9 mouse cellular contexts compared by ENCODE assay signal in genomic region chr12:8306910-8307309, GRCm38 (mm10). TPM values are rescaled to one million over a fixed set of nuclear protein-coding genes. Genes with fewer than 3 reads are reported as not detected.
DNase-seq lines count a peak whose midpoint lies in the region; ATAC-seq and TF ChIP-seq lines count a peak whose summit lies in the region.
"Had no signal": no experiment of that assay in that cellular context is flagged by ENCODE, and none has a peak within 500 bp of the region (broad histone marks: within the 10 kb centered on the region; RNA-seq: fewer than 3 reads in every experiment).

No protein-coding gene starts in this region.

- TF ChIP-seq EP300 in liver, embryonic 14.5 days (IDR thresholded peaks at IDR 0.05; ENCODE audit: low read depth): no peak

- 53% methylated on average over 1 of the region's 1 CpGs for WGBS in hindbrain, embryonic 12.5 days
- WGBS in hindbrain, embryonic 13.5 days: 80% methylated on average over 1 of the region's 1 CpGs
- 43% methylated on average over 1 of the region's 1 CpGs for WGBS in liver, embryonic 14.5 days (ENCODE audit: insufficient replicate concordance)

- intact Hi-C loops in left cerebral cortex, postnatal 4 days (cut with DNase I): loop anchor here (5.0 to 10.0 kb wide), 3 partner anchors 250 to 432 kb away; no protein-coding TSS in a partner anchor

- 0 out of 2 replicates have a peak, but pooled peaks have one; percentile 3 for ATAC-seq in hindbrain, embryonic 12.5 days (ENCODE audit: low FRiP score)
- no peak for ATAC-seq in hindbrain, embryonic 13.5 days (ENCODE audit: low FRiP score)
- ATAC-seq in activated CD4-positive, CD25-positive, alpha-beta regulatory T cell, adult 4 months: peak; percentile 45
- ATAC-seq in liver, embryonic 14.5 days (ENCODE audit: insufficient read depth): peak; percentile 41; the same call in 1 of the 2 replicates

- DNase-seq in A20 (ENCODE audit: low read depth, low spot score): peak; percentile 37
- no peak for DNase-seq in liver, embryonic 14.5 days (ENCODE audit: low read depth in 3 of 3, low spot score in 3 of 3)
- DNase-seq in heart, adult 8-10 months (ENCODE audit: low spot score): no peak
- DNase-seq in frontal cortex, postnatal 14 days (ENCODE audit: low spot score in 2 of 2): no peak
- DNase-seq in left cerebral cortex, postnatal 4 days: no peak

- TF ChIP-seq CTCF in liver, embryonic 14.5 days (IDR thresholded peaks at IDR 0.05; ENCODE audit: low read depth): no peak

- no peak overlapping the region for H3K9ac ChIP-seq in hindbrain, embryonic 12.5 days
- no peak overlapping the region for H3K9ac ChIP-seq in hindbrain, embryonic 13.5 days
- no peak overlapping the region for H3K9ac ChIP-seq in liver, embryonic 14.5 days (replicated peaks)

- H3K27ac ChIP-seq in hindbrain, embryonic 12.5 days: no peak overlapping the region
- no peak overlapping the region for H3K27ac ChIP-seq in hindbrain, embryonic 13.5 days
- H3K27ac ChIP-seq in liver, embryonic 14.5 days: no peak overlapping the region

- H3K4me3 ChIP-seq in hindbrain, embryonic 12.5 days: no peak overlapping the region
- no peak overlapping the region for H3K4me3 ChIP-seq in hindbrain, embryonic 13.5 days
- H3K4me3 ChIP-seq in liver, embryonic 14.5 days (ENCODE audit: insufficient read depth in 1 of 2, low read depth in 2 of 2, low read length in 2 of 2): no peak overlapping the region
- H3K4me3 ChIP-seq: megakaryocyte, embryonic 14.5 days had no signal

- peaks cover 65% of the 10 kb centered on the region for H3K27me3 ChIP-seq in hindbrain, embryonic 12.5 days
- peaks cover 63% of the 10 kb centered on the region for H3K27me3 ChIP-seq in hindbrain, embryonic 13.5 days
- peaks cover 32% of the 10 kb centered on the region for H3K27me3 ChIP-seq in liver, embryonic 14.5 days (ENCODE audit: control insufficient read depth, insufficient read depth, low read length)

- H3K9me3 ChIP-seq in hindbrain, embryonic 12.5 days (replicated peaks): no peaks in the 10 kb centered on the region
- H3K9me3 ChIP-seq in hindbrain, embryonic 13.5 days: no peaks in the 10 kb centered on the region
- H3K9me3 ChIP-seq in liver, embryonic 14.5 days (ENCODE audit: control insufficient read depth, low read length): no peaks in the 10 kb centered on the region
- H3K9me3 ChIP-seq: megakaryocyte, embryonic 14.5 days had no signal

- no peak overlapping the region for H3K4me2 ChIP-seq in hindbrain, embryonic 12.5 days (replicated peaks)
- no peak overlapping the region for H3K4me2 ChIP-seq in hindbrain, embryonic 13.5 days
- no peak overlapping the region for H3K4me2 ChIP-seq in liver, embryonic 14.5 days (ENCODE audit: low read depth)

- no peaks in the 10 kb centered on the region for H3K36me3 ChIP-seq in hindbrain, embryonic 12.5 days
- H3K36me3 ChIP-seq in hindbrain, embryonic 13.5 days: no peaks in the 10 kb centered on the region
- H3K36me3 ChIP-seq in liver, embryonic 14.5 days (replicated peaks; ENCODE audit: control insufficient read depth, insufficient read depth, low read depth): no peaks in the 10 kb centered on the region

- peaks cover 16% of the 10 kb centered on the region for H3K4me1 ChIP-seq in hindbrain, embryonic 12.5 days
- H3K4me1 ChIP-seq in hindbrain, embryonic 13.5 days (replicated peaks): peaks cover 8% of the 10 kb centered on the region
- H3K4me1 ChIP-seq in liver, embryonic 14.5 days (replicated peaks; ENCODE audit: control insufficient read depth in 2 of 2, insufficient read depth in 2 of 2, low read length in 1 of 2): no peaks in the 10 kb centered on the region

RNA-seq across cellular contexts. Expression of gene Gdf7, which starts 5.2 kb away (rescaled TPM):
- polyA plus RNA-seq in hindbrain, embryonic 12.5 days (2016; fragmentation: Nextera tagmentation; extraction: Ambion mirVana): 1.9 and 2.3 TPM in 2 replicates
- 0.40 and 0.88 TPM in 2 replicates for polyA plus RNA-seq in hindbrain, embryonic 13.5 days (2015; fragmentation: Nextera tagmentation; extraction: Ambion mirVana)
- not detected for polyA plus RNA-seq in activated CD4-positive, CD25-positive, alpha-beta regulatory T cell, adult 4 months (2017; shearing (Covaris generic))
- polyA plus RNA-seq in liver, embryonic 14.5 days (2012; rRNA removed): not detected in 2 replicates
- polyA plus RNA-seq in liver, embryonic 14.5 days (2014; fragmentation: Nextera tagmentation; extraction: Ambion mirVana): not detected in 2 replicates
- under 1 TPM; 0.37 to 0.78 (median 0.38) TPM for total RNA-seq in heart, adult 8-10 months (2022)
- not detected for total RNA-seq in left cerebral cortex, postnatal 4 days (2021)

RNA-seq across cellular contexts. Expression of gene Hs1bp3, which starts 6.3 kb away (rescaled TPM):
- 13.2 and 14.6 TPM in 2 replicates for polyA plus RNA-seq in hindbrain, embryonic 12.5 days (2016; fragmentation: Nextera tagmentation; extraction: Ambion mirVana)
- polyA plus RNA-seq in hindbrain, embryonic 13.5 days (2015; fragmentation: Nextera tagmentation; extraction: Ambion mirVana): 9.5 and 10.1 TPM in 2 replicates
- polyA plus RNA-seq in activated CD4-positive, CD25-positive, alpha-beta regulatory T cell, adult 4 months (2017; shearing (Covaris generic)): 1 to 10 TPM; 3.3 TPM
- 2.4 and 2.7 TPM in 2 replicates for polyA plus RNA-seq in liver, embryonic 14.5 days (2012; rRNA removed)
- 2.1 and 2.3 TPM in 2 replicates for polyA plus RNA-seq in liver, embryonic 14.5 days (2014; fragmentation: Nextera tagmentation; extraction: Ambion mirVana)
- total RNA-seq in heart, adult 8-10 months (2022): 10 to 100 TPM; 13.9 to 20.3 (median 17.1) TPM
- total RNA-seq in left cerebral cortex, postnatal 4 days (2021): 10 to 100 TPM; 10.3 to 11.0 TPM
